Mouse (Mus musculus): ENCODE results near the gene Pdlim7. TPM values are rescaled to one million over a fixed set of nuclear protein-coding genes. Genes with fewer than 3 reads are reported as not detected.

The Pdlim7 gene
- total and polyA plus RNA-seq, 3 experiments, result 8.7 to 32.5 (median 11.2) TPM

- TF ChIP-seq EP300 (IDR thresholded peaks at IDR 0.05; ENCODE audit: low read length) (peak; percentile 73), POLR2A (IDR thresholded peaks at IDR 0.05; ENCODE audit: low read depth, low read length) (peak; percentile 65), NRF1 (IDR thresholded peaks at IDR 0.05; ENCODE audit: low read depth, low read length) (peak; percentile 37), CHD1 (IDR thresholded peaks at IDR 0.05; ENCODE audit: low read depth, low read length) (no peak; the same call in 1 of the 2 replicates), TBP (conservative IDR thresholded peaks at IDR 0.05; ENCODE audit: low read depth, low read length) (0 out of 2 replicates have a peak, but pooled peaks have one; percentile 60)
Measured at GRCm38 (mm10) chr13:55527834-55528772, 14.6 kb upstream of the Pdlim7 start (continued).

DNA sequence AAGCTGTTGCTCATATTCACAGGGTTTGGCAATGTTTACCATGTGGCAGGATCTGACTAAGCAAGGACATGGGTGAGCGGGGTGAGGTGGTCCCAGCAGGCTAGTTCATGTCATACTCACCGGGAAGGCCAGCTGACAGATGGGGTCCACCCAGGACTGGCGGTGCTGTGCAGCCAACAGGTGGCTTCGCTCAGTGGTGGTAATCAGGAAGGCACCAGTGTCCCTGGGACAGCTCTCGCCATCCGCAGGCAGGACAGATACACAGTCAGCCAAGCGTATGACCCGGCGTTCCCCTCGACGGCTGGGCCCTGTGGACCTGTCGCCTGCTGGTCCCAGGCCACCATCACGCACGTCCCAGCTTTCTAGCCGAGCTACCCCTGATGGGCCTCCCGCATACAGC, 13.7 kb upstream of the Pdlim7 start:
- Histone ChIP-seq H3K4me2 (ENCODE audit: insufficient read depth, low read depth, poor library complexity, severe bottlenecking) (peak overlapping the region; percentile 67), H3K4me1 (ENCODE audit: control insufficient read depth in 1 of 2, insufficient read depth in 2 of 2) (peaks cover 33 to 57% of the 10 kb centered on the region in 2 experiments), H3K4me3 (replicated peaks in 1 of 3; ENCODE audit: low read depth in 2 of 3, low read length in 2 of 3, poor library complexity in 1 of 3) (peak overlapping the region; percentile 60 to 84 (median 80)), H3K9ac (ENCODE audit: insufficient read depth, low read depth) (peak overlapping the region; percentile 94), H3K79me2 (replicated peaks; ENCODE audit: control insufficient read depth, extremely low read depth, insufficient read depth, poor library complexity, severe bottlenecking) (peaks cover 2% of the 10 kb centered on the region; the same call in 1 of the 2 replicates), H3K9me3 (replicated peaks; ENCODE audit: low read length) (no peaks in the 10 kb centered on the region), H3K27me3 (replicated peaks) (no peaks in the 10 kb centered on the region), H3K36me3 (replicated peaks in 1 of 2; ENCODE audit: control insufficient read depth in 1 of 2, insufficient read depth in 1 of 2, low read length in 1 of 2) (peaks cover 65 to 66% of the 10 kb centered on the region in 2 experiments), H3K27ac (ENCODE audit: insufficient read depth, low read depth) (peak overlapping the region; percentile 99)
- in situ Hi-C loops (cut with MboI; ENCODE audit: low pct_ligation_motif_present, low pct_unique_long_range_greater_than_20kb, low sequenced_read_pairs) (no loop called here), dilution Hi-C loops (cut with MboI; ENCODE audit: extremely low pct_ligation_motif_present, extremely low pct_unique_long_range_greater_than_20kb, low sequenced_read_pairs) (no loop called here)
- DNase-seq (ENCODE audit: extremely low read depth), result no peak
- no peak for TF ChIP-seq E2F4 (IDR thresholded peaks at IDR 0.05; ENCODE audit: insufficient replicate concordance, low read depth, low read length)
- no peak for TF ChIP-seq PAX5 (IDR thresholded peaks at IDR 0.05; ENCODE audit: low read length)

GRCm38 (mm10) chr13:55525733-55526553, 12.5 kb upstream of the Pdlim7 start:
- in situ Hi-C loops (cut with MboI; ENCODE audit: low pct_ligation_motif_present, low pct_unique_long_range_greater_than_20kb, low sequenced_read_pairs) (no loop called here), dilution Hi-C loops (cut with MboI; ENCODE audit: extremely low pct_ligation_motif_present, extremely low pct_unique_long_range_greater_than_20kb, low sequenced_read_pairs) (no loop called here)
- peak; percentile 37 for DNase-seq (ENCODE audit: extremely low read depth)
- Histone ChIP-seq H3K36me3 (replicated peaks in 1 of 2; ENCODE audit: control insufficient read depth in 1 of 2, insufficient read depth in 1 of 2, low read length in 1 of 2) (peaks cover 52 to 55% of the 10 kb centered on the region in 2 experiments), H3K4me3 (replicated peaks in 1 of 3; ENCODE audit: low read depth in 2 of 3, low read length in 2 of 3, poor library complexity in 1 of 3) (no peak overlapping the region), H3K4me2 (ENCODE audit: insufficient read depth, low read depth, poor library complexity, severe bottlenecking) (no peak overlapping the region), H3K27ac (ENCODE audit: insufficient read depth, low read depth) (no peak overlapping the region), H3K9ac (ENCODE audit: insufficient read depth, low read depth) (no peak overlapping the region), H3K4me1 (ENCODE audit: control insufficient read depth in 1 of 2, insufficient read depth in 2 of 2) (peaks cover 32 to 49% of the 10 kb centered on the region in 2 experiments), H3K79me2 (replicated peaks; ENCODE audit: control insufficient read depth, extremely low read depth, insufficient read depth, poor library complexity, severe bottlenecking) (peaks cover 2% of the 10 kb centered on the region; the same call in 1 of the 2 replicates), H3K9me3 (replicated peaks; ENCODE audit: low read length) (peaks cover under 1% of the 10 kb centered on the region), H3K27me3 (replicated peaks) (no peaks in the 10 kb centered on the region)
- TF ChIP-seq TCF12 (IDR thresholded peaks at IDR 0.05; ENCODE audit: low read depth, low read length) (no peak), E2F4 (IDR thresholded peaks at IDR 0.05; ENCODE audit: insufficient replicate concordance, low read depth, low read length) (no peak), ELF1 (IDR thresholded peaks at IDR 0.05; ENCODE audit: low read depth, low read length) (no peak), USF2 (conservative IDR thresholded peaks at IDR 0.05; ENCODE audit: low read depth, low read length) (peak; percentile 25), BHLHE40 (IDR thresholded peaks at IDR 0.05; ENCODE audit: low read depth, low read length) (peak; percentile 45; the same call in 1 of the 2 replicates), ZNF384 (IDR thresholded peaks at IDR 0.05; ENCODE audit: low read depth, low read length) (peak; percentile 62), ZKSCAN1 (IDR thresholded peaks at IDR 0.05; ENCODE audit: borderline replicate concordance, low read depth, low read length) (no peak), USF1 (IDR thresholded peaks at IDR 0.05; ENCODE audit: low read depth, low read length) (peak; percentile 41), ETS1 (conservative IDR thresholded peaks at IDR 0.05; ENCODE audit: low read depth, low read length) (0 out of 2 replicates have a peak, but pooled peaks have one; percentile 10), EP300 (IDR thresholded peaks at IDR 0.05; ENCODE audit: low read length) (no peak), JUN (IDR thresholded peaks at IDR 0.05; ENCODE audit: insufficient read depth, low read depth, low read length) (no peak), ZMIZ1 (IDR thresholded peaks at IDR 0.05; ENCODE audit: low read depth, low read length) (no peak), CHD1 (IDR thresholded peaks at IDR 0.05; ENCODE audit: low read depth, low read length) (no peak), JUND (conservative IDR thresholded peaks at IDR 0.05; ENCODE audit: low read depth, low read length) (no peak), SIN3A (IDR thresholded peaks at IDR 0.05; ENCODE audit: low read length) (no peak), IRF4 (IDR thresholded peaks at IDR 0.05; ENCODE audit: low read depth, low read length) (no peak), MYC (IDR thresholded peaks at IDR 0.05; ENCODE audit: low read depth, low read length) (no peak), CHD2 (IDR thresholded peaks at IDR 0.05; ENCODE audit: low read length) (no peak), PAX5 (IDR thresholded peaks at IDR 0.05; ENCODE audit: low read length) (no peak), TBP (conservative IDR thresholded peaks at IDR 0.05; ENCODE audit: low read depth, low read length) (no peak), UBTF (IDR thresholded peaks at IDR 0.05; ENCODE audit: low read depth, low read length) (no peak)

Measured in CH12.LX (cell line).